Mouse (Mus musculus) lung, embryonic 16.5 days (tissue): ENCODE data around the gene Faf2. TPM values are rescaled to one million over a fixed set of nuclear protein-coding genes. Genes with fewer than 3 reads are reported as not detected.

Source experiments
- ATAC-seq: fragments of 200-750 bp; cut with Nextera tagmentation; 2 replicates; pipeline ENCODE4 v1.8.0; 2017; ENCODE audit warnings: low read depth, mild to moderate bottlenecking, moderate library complexity
- H3K27ac ChIP-seq: fragments of 300-500 bp; sonication (generic); 2 replicates; pipeline ENCODE4 v1.5.1; 2014; ENCODE audit warnings: mild to moderate bottlenecking, control low read depth, low read length
- H3K27me3 ChIP-seq: fragments of 300-500 bp; sonication (generic); 2 replicates; pipeline ENCODE4 v1.6.1; 2014; ENCODE audit warnings: low read depth, low read length, mixed read lengths; ENCODE audit not compliant: control insufficient read depth, insufficient read depth
- H3K36me3 ChIP-seq: fragments of 300-500 bp; sonication (generic); 2 replicates; pipeline ENCODE4 v1.6.1; 2014; ENCODE audit warnings: low read length; ENCODE audit not compliant: control insufficient read depth, insufficient read depth
- H3K4me1 ChIP-seq: fragments of 300-500 bp; sonication (generic); replicated peaks from 2 replicates; pipeline ENCODE4 v1.6.1; 2014; ENCODE audit warnings: low read length, mixed read lengths; ENCODE audit not compliant: control insufficient read depth, insufficient read depth
- H3K4me2 ChIP-seq: fragments of 300-500 bp; sonication (generic); 2 replicates; pipeline ENCODE4 v1.6.1; 2014; ENCODE audit warnings: low read depth, low read length, control low read depth
- H3K4me3 ChIP-seq: fragments of 300-500 bp; sonication (generic); 2 replicates; pipeline ENCODE4 v1.5.1; 2014; ENCODE audit warnings: mild to moderate bottlenecking, low read length, control low read depth
- H3K9ac ChIP-seq: fragments of 300-500 bp; sonication (generic); 2 replicates; pipeline ENCODE4 v1.6.1; 2014; ENCODE audit warnings: low read length, control low read depth
- H3K9me3 ChIP-seq: fragments of 300-500 bp; sonication (generic); 2 replicates; pipeline ENCODE4 v1.6.1; 2016; ENCODE audit warnings: low read length; ENCODE audit not compliant: control insufficient read depth
- WGBS: fragments of 180-500 bp; shearing (Covaris S2); extraction: QIAGEN DNeasy Blood & Tissue Kit; methylation state at CpG from one replicate; pipeline ENCODE4 v1.1.7; 2014; 5-methylcytosine and 5-hydroxymethylcytosine counted together
- polyA plus RNA-seq: library from polyadenylated mRNA; unstranded; fragments of >200 nt; fragmentation: Nextera tagmentation; extraction: Ambion mirVana; gene quantifications from 2 replicates; pipeline ENCODE4 v1.2.1, GENCODE M21; 2015

The Faf2 gene
- polyA plus RNA-seq, 1 experiment from 2014 or later = 72.1 TPM

DNA sequence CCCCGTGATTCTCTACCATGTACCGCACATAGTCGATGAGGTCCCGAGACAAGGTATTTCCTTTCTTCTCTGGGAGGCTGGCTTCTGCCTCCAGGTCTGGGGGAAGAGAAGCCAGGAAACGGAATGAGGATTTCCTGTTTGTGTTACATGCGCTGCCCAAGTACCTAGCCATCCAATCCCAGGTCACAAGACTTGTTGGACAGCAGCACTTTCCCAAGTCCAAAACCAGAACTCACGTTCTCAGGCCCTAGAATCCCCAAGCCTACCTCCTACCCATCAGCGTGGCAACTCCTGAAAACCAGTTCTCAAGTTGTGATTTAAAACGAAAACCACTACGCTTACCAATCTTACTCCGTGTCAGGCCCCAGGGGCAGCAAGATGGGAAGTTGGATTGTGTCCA is 35.8 kb upstream of the Faf2 start:
- Histone ChIP-seq H3K4me1 (peaks cover 9% of the 10 kb centered on the region), H3K27ac (no peak overlapping the region), H3K27me3 (no peaks in the 10 kb centered on the region), H3K36me3 (peaks cover 16% of the 10 kb centered on the region), H3K4me2 (no peak overlapping the region), H3K9me3 (no peaks in the 10 kb centered on the region), H3K4me3 (no peak overlapping the region), H3K9ac (no peak overlapping the region)
- WGBS = 71% methylated on average over 11 of the region's 11 CpGs
- no peak for ATAC-seq

DNA sequence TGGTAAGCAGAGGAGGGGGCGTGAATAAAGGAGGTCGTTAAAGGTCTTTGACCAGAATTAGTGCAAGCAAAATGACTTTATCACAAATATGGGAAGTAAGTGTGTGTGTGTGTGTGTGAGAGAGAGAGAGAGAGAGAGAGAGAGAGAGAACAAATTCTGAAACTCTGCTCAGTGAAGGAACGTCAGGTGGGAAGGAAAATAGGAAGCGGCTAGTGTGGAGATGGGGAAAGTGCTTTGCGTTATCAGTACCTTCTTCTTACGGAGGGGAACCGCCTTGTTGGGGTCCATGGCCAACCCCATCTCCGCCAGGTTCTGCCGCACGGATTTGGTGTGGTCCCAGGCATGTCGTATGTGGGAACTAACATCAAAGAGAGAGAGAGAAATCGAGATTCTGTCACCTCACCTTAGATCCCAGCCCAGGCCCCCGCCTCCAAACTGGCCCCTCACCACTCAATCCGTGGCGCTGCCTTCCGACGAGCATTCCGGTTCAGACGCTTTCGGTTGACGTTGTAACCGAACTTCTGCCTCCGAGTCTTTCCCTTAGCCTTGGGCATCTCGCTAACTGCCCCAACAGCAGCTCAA is 32.1 kb upstream of the Faf2 start:
- H3K27ac ChIP-seq = peak overlapping the region; percentile 40; the same call in 1 of the 2 replicates
- peaks cover 11% of the 10 kb centered on the region for H3K4me1 ChIP-seq
- no peaks in the 10 kb centered on the region for H3K27me3 ChIP-seq
- no peak; the same call in none of the 2 replicates for ATAC-seq
- 1% methylated on average over 23 of the region's 24 CpGs for WGBS
- peak overlapping the region; percentile 67 for H3K4me2 ChIP-seq
- H3K36me3 ChIP-seq = peaks cover 5% of the 10 kb centered on the region; the same call in 1 of the 2 replicates
- H3K9me3 ChIP-seq = no peaks in the 10 kb centered on the region
- H3K9ac ChIP-seq = peak overlapping the region; percentile 77
- H3K4me3 ChIP-seq = peak overlapping the region; percentile 90

DNA sequence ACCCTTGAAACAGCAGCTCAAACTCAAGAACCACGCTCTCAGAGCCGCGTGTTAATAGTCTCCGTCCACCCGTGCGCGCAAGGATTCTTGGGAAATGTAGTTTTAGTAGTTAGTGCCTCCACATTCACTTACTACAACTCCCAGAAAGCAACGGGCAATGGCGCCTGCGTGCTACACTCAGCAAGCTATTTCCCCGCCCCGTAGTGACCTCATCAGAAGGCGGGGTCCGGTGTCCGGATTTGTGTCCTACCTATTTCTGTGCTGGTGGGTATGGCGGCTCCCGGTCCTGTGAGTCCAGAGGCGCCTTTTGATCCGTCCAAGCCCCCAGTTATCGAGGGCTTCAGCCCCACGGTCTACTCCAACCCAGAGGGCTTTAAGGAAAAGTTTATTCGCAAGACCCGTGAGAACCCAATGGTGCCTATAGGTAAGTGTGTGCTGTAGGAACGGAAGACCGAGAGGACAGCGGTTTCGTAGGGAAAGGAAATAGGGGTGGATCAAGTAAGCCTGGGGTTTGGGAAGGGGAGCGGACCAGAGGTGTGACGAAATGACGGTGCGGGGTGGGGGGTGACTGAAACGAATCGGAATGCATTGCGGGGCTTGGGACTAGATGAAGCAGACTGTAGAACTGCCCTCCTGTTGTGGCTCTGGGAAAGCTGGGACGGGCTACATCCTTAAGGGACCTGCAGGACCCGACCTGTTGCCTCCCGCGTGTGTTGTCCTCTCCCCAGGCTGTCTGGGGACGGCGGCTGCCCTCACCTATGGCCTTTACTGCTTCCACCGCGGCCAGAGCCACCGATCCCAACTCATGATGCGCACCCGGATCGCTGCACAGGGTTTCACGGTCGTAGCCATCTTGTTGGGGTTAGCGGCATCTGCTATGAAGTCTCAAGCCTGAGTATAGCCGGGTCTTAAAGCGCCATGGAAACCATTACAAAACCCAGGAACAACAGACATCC is 31.3 kb upstream of the Faf2 start, which contains the start of the genes Nop16 and Higd2a:
Gene Nop16 (minus strand): TSS at position 95 of the 956 bp plus-strand sequence.
Gene Higd2a (plus strand): TSS at position 212 of the 956 bp plus-strand sequence.
- ATAC-seq = peak; percentile 98
- H3K36me3 ChIP-seq = no peaks in the 10 kb centered on the region; the same call in 1 of the 2 replicates

DNA sequence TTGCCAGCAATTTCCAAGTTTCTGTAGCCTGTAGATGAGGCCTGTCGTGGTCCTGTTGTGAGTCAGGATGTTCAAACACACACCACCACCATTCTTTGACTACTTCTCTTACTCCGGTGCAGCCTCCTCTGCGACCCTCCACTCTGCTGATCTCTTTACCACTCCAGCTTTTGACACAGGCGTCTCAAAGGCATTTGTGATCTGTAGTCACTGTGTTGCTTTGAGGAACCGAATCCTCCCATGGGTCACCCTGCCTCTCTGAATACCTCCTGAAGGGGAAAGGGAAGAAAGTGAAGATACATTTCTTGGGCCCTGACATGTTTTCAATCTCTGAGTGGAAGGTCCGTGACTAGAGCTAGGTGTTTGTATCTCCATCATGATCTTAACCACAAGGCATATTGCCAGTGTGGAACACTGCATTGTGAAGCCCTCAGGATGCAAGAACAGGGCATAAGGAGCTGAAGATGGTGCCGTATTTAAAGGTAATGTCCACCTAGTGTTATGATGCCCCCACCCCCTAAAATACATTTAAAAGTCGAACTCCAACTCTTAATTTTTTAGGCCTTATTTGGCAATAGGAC is 29.7 kb upstream of the Faf2 start:
- no peak overlapping the region for H3K9ac ChIP-seq
- H3K4me1 ChIP-seq = peaks cover 19% of the 10 kb centered on the region
- no peak overlapping the region for H3K4me2 ChIP-seq
- no peak for ATAC-seq
- 91% methylated on average over 8 of the region's 8 CpGs for WGBS
- no peaks in the 10 kb centered on the region for H3K27me3 ChIP-seq
- H3K9me3 ChIP-seq = no peaks in the 10 kb centered on the region
- no peak overlapping the region for H3K27ac ChIP-seq
- no peak overlapping the region for H3K4me3 ChIP-seq
- no peaks in the 10 kb centered on the region; the same call in none of the 2 replicates for H3K36me3 ChIP-seq

More for the DNA sequence above, 31.3 kb upstream of the Faf2 start, which contains the start of the genes Nop16 and Higd2a:
- Histone ChIP-seq H3K9ac (peak within 1 kb of the TSS; percentile 90), H3K9me3 (no peaks in the 10 kb centered on the region), H3K4me2 (peak within 1 kb of the TSS; percentile 82), H3K4me3 (peak within 1 kb of the TSS; percentile 90), H3K4me1 (peaks cover 11% of the 10 kb centered on the region), H3K27me3 (no peaks in the 10 kb centered on the region), H3K27ac (peak within 1 kb of the TSS; percentile 63)
- WGBS = under 1% methylated on average over 51 of the region's 51 CpGs

DNA sequence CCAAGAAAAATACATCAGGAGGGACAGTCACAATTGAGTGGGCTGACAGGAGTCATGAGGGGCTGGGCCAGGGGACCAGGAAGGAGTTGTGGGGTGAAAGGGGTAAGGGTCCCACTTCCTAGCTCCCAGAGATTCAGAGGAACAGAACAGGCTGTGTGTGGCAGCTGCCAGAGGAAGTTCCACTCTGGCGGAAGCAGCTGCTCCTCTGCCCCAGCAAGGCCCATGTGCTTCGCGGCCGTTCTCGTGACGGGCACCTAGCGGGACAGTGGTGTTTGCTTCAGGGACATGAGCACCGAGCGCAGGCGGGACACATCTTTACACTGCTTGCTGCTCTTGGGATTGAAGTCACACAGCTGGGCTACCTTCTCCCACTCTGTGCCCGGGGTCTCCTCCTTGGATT is 28.0 kb upstream of the Faf2 start:
- Histone ChIP-seq H3K27ac (no peak overlapping the region), H3K36me3 (no peaks in the 10 kb centered on the region; the same call in none of the 2 replicates), H3K4me1 (peaks cover 19% of the 10 kb centered on the region), H3K9me3 (no peaks in the 10 kb centered on the region), H3K9ac (no peak overlapping the region), H3K4me3 (no peak overlapping the region), H3K27me3 (no peaks in the 10 kb centered on the region), H3K4me2 (no peak overlapping the region)
- WGBS = 80% methylated on average over 11 of the region's 11 CpGs
- no peak for ATAC-seq

DNA sequence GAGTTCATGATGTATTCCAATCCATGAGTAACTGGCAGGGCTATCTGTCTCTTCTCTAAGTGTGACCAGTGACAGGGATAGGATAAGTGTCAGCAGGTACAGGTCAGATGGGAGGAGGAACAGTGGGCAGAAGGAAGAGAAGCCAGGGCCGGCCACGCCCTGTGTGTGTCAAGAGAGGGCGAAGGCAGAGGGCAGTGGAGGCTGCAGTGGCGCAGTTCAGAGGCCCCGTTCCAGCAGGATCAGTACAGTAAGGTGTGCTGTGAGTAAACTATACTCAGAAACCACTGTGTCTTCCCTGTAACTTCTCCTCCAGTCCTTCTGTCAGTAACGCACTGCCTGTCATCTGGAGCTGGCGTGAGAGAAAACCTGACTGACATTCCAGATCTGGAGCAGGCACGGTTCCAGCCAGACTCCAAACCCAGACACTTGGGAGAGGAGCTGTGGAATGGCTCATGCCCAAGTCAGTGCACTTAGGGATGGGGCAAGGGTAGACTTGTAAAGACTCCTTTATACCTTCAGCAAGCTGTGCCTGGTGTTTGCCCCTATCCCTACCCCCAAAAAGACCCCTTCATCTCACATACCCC is 25.4 kb upstream of the Faf2 start:
- peaks cover 10% of the 10 kb centered on the region for H3K4me1 ChIP-seq
- H3K27ac ChIP-seq = no peak overlapping the region
- no peaks in the 10 kb centered on the region for H3K9me3 ChIP-seq
- no peak overlapping the region for H3K9ac ChIP-seq
- H3K27me3 ChIP-seq = no peaks in the 10 kb centered on the region
- no peak overlapping the region for H3K4me2 ChIP-seq
- no peak overlapping the region for H3K4me3 ChIP-seq
- H3K36me3 ChIP-seq = no peaks in the 10 kb centered on the region; the same call in none of the 2 replicates
- 61% methylated on average over 8 of the region's 8 CpGs for WGBS
- peak; percentile 11; the same call in 1 of the 2 replicates for ATAC-seq

DNA sequence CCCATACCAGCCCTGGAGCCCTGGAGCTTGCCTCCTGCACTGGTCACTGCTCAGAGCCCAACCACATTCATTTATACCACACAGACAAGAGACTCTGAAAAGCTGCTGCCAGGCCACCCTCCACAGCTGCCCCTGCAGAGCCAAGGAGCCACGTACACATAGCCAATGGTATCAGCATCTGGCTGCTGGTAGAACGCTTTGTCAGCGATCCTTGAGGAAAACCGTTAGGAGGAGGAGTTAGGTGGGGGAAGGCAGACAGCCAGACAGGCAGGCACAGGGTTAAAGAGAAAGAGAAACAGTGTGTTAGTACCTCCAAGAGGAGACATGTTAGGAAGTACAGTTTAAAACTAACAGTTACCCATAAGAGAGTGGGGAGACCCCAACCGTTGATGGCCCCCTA is 24.7 kb upstream of the Faf2 start:
- Histone ChIP-seq H3K36me3 (no peaks in the 10 kb centered on the region; the same call in none of the 2 replicates), H3K9ac (no peak overlapping the region), H3K4me1 (peaks cover 7% of the 10 kb centered on the region), H3K27ac (no peak overlapping the region), H3K9me3 (no peaks in the 10 kb centered on the region), H3K4me3 (no peak overlapping the region), H3K27me3 (no peaks in the 10 kb centered on the region), H3K4me2 (no peak overlapping the region)
- 51% methylated on average over 5 of the region's 5 CpGs for WGBS
- ATAC-seq = 0 out of 2 replicates have a peak, but pooled peaks have one; percentile 8

DNA sequence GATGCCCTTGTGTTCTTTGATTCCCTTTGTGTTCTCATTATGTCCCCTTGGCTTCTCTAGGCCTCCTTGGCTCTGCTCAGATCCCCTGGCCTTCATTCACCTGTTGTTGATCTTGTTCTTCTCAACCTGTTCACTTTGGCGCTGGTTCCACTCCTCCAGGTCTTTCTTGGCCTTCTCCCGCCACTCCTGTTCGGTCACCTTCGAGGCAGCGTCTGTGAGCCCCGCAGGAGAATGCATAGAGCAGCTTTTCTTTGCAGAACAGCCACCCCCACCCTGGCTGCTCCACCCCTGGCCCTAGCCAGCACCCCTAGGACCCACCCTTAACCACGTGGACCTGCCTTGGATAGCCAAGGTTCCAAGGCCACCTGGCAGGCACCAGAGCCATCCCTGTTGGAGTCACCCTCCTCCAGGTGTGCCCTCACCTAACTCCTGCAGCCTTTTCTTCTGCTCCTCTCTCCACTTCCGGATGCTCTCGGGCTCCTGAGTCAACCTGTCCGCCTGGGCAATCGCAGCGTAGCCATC is 22.9 kb upstream of the Faf2 start:
- no peaks in the 10 kb centered on the region for H3K9me3 ChIP-seq
- no peaks in the 10 kb centered on the region for H3K27me3 ChIP-seq
- H3K4me2 ChIP-seq = no peak overlapping the region
- no peaks in the 10 kb centered on the region; the same call in 1 of the 2 replicates for H3K36me3 ChIP-seq
- H3K27ac ChIP-seq = no peak overlapping the region
- no peak for ATAC-seq
- no peak overlapping the region for H3K9ac ChIP-seq
- WGBS = 80% methylated on average over 12 of the region's 12 CpGs
- H3K4me3 ChIP-seq = no peak overlapping the region
- H3K4me1 ChIP-seq = peaks cover 7% of the 10 kb centered on the region
